Mouse (Mus musculus): ENCODE data around the gene Olfml3. TPM values are rescaled to one million over a fixed set of nuclear protein-coding genes. Genes with fewer than 3 reads are reported as not detected.

Olfml3 gene
- polyA plus RNA-seq, 1 experiment from 2014 or later = 5.6 TPM

- Histone ChIP-seq H3K4me2 (ENCODE audit: low read length) (no peak overlapping the region), H3K27ac (ENCODE audit: low read depth, low read length) (no peak overlapping the region), H3K27me3 (replicated peaks; ENCODE audit: control insufficient read depth, insufficient read depth, low read length) (no peaks in the 10 kb centered on the region), H3K4me1 (ENCODE audit: control insufficient read depth, insufficient read depth, low read length) (no peaks in the 10 kb centered on the region), H3K9ac (ENCODE audit: low read length) (no peak overlapping the region), H3K9me3 (replicated peaks; ENCODE audit: control insufficient read depth, low read length) (no peaks in the 10 kb centered on the region), H3K4me3 (ENCODE audit: low read depth, low read length) (no peak overlapping the region), H3K36me3 (ENCODE audit: control insufficient read depth, insufficient read depth, low read length) (peaks cover 27% of the 10 kb centered on the region)
- DNase-seq (ENCODE audit: low spot score) (no peak), ATAC-seq (no peak)
- WGBS = 89% methylated on average over 3 of the region's 3 CpGs
Measured at GRCm38 (mm10) chr3:103773508-103773907, 35.7 kb upstream of the Olfml3 start.

GRCm38 (mm10) chr3:103772846-103773245 lies 35.0 kb upstream of the Olfml3 start:
- Histone ChIP-seq H3K27ac (ENCODE audit: low read depth, low read length) (no peak overlapping the region), H3K4me3 (ENCODE audit: low read depth, low read length) (no peak overlapping the region), H3K9ac (ENCODE audit: low read length) (no peak overlapping the region), H3K36me3 (ENCODE audit: control insufficient read depth, insufficient read depth, low read length) (peaks cover 27% of the 10 kb centered on the region), H3K27me3 (replicated peaks; ENCODE audit: control insufficient read depth, insufficient read depth, low read length) (no peaks in the 10 kb centered on the region), H3K4me1 (ENCODE audit: control insufficient read depth, insufficient read depth, low read length) (no peaks in the 10 kb centered on the region), H3K9me3 (replicated peaks; ENCODE audit: control insufficient read depth, low read length) (no peaks in the 10 kb centered on the region), H3K4me2 (ENCODE audit: low read length) (no peak overlapping the region)
- ATAC-seq (no peak), DNase-seq (ENCODE audit: low spot score) (no peak)
- WGBS = 82% methylated on average over 4 of the region's 4 CpGs

- H3K4me2 ChIP-seq (ENCODE audit: low read length) = no peak overlapping the region
- ATAC-seq = no peak
- no peak overlapping the region for H3K9ac ChIP-seq (ENCODE audit: low read length)
- H3K4me1 ChIP-seq (ENCODE audit: control insufficient read depth, insufficient read depth, low read length) = no peaks in the 10 kb centered on the region
- WGBS = 75% methylated on average over 9 of the region's 9 CpGs
- H3K36me3 ChIP-seq (ENCODE audit: control insufficient read depth, insufficient read depth, low read length) = peaks cover 19% of the 10 kb centered on the region
- H3K27me3 ChIP-seq (replicated peaks; ENCODE audit: control insufficient read depth, insufficient read depth, low read length) = no peaks in the 10 kb centered on the region
- H3K4me3 ChIP-seq (ENCODE audit: low read depth, low read length) = no peak overlapping the region
- no peaks in the 10 kb centered on the region for H3K9me3 ChIP-seq (replicated peaks; ENCODE audit: control insufficient read depth, low read length)
- peak; percentile 7 for DNase-seq (ENCODE audit: low spot score)
- no peak overlapping the region; the same call in 1 of the 2 replicates for H3K27ac ChIP-seq (ENCODE audit: low read depth, low read length)
Measured at GRCm38 (mm10) chr3:103771531-103772130, 33.8 kb upstream of the Olfml3 start.

GRCm38 (mm10) chr3:103766789-103767188 lies 29.0 kb upstream of the Olfml3 start:
- Histone ChIP-seq H3K4me3 (ENCODE audit: low read depth, low read length) (no peak overlapping the region), H3K4me1 (ENCODE audit: control insufficient read depth, insufficient read depth, low read length) (no peaks in the 10 kb centered on the region), H3K4me2 (ENCODE audit: low read length) (no peak overlapping the region), H3K36me3 (ENCODE audit: control insufficient read depth, insufficient read depth, low read length) (peaks cover 33% of the 10 kb centered on the region), H3K27ac (ENCODE audit: low read depth, low read length) (no peak overlapping the region), H3K27me3 (replicated peaks; ENCODE audit: control insufficient read depth, insufficient read depth, low read length) (no peaks in the 10 kb centered on the region), H3K9ac (ENCODE audit: low read length) (no peak overlapping the region), H3K9me3 (replicated peaks; ENCODE audit: control insufficient read depth, low read length) (no peaks in the 10 kb centered on the region)
- WGBS = 71% methylated on average over 3 of the region's 3 CpGs
- ATAC-seq (no peak), DNase-seq (ENCODE audit: low spot score) (no peak)

DNA sequence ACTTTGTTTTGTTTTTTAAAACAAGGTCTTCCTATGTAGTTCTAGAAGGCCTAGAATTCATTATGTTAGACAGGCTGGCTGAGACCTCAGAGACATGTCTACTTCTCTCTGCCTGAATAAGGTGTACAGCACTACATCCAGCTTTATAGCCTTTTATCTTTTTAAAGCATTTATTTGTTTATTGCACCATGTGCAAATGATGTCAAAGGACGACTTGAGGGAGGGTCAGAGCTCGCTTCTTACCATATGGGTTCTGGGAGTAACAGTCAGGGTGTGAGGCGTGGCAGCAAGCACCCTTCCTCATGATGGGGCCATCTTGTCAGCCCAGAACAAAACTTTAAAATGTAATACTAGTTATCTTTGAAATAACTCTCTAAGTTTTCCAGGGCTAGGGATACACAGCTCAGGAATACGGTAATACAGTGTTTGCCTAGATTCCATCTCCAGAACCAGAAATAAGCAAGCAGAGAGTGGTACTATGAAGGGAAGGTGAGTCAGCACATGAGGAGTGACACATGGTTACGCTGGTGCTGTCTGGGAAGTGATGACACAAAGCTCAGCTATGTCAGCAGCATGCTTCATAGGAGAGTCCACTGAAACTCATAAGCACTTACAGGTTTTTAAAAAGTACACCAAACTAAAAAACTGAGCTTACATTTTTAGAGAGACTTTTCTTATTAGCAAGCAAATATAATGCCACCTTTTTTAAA lies 21.6 kb upstream of the Olfml3 start:
- no peak overlapping the region for H3K4me2 ChIP-seq (ENCODE audit: low read length)
- no peaks in the 10 kb centered on the region for H3K4me1 ChIP-seq (ENCODE audit: control insufficient read depth, insufficient read depth, low read length)
- ATAC-seq = no peak
- no peaks in the 10 kb centered on the region for H3K9me3 ChIP-seq (replicated peaks; ENCODE audit: control insufficient read depth, low read length)
- no peak for DNase-seq (ENCODE audit: low spot score)
- H3K27ac ChIP-seq (ENCODE audit: low read depth, low read length) = no peak overlapping the region
- no peak overlapping the region for H3K9ac ChIP-seq (ENCODE audit: low read length)
- 88% methylated on average over 5 of the region's 5 CpGs for WGBS
- H3K4me3 ChIP-seq (ENCODE audit: low read depth, low read length) = no peak overlapping the region
- no peaks in the 10 kb centered on the region for H3K27me3 ChIP-seq (replicated peaks; ENCODE audit: control insufficient read depth, insufficient read depth, low read length)
- peaks cover 64% of the 10 kb centered on the region for H3K36me3 ChIP-seq (ENCODE audit: control insufficient read depth, insufficient read depth, low read length)

GRCm38 (mm10) chr3:103758456-103758855 lies 20.7 kb upstream of the Olfml3 start:
- ATAC-seq (no peak), DNase-seq (ENCODE audit: low spot score) (no peak)
- Histone ChIP-seq H3K9me3 (replicated peaks; ENCODE audit: control insufficient read depth, low read length) (no peaks in the 10 kb centered on the region), H3K27ac (ENCODE audit: low read depth, low read length) (no peak overlapping the region), H3K27me3 (replicated peaks; ENCODE audit: control insufficient read depth, insufficient read depth, low read length) (no peaks in the 10 kb centered on the region), H3K4me2 (ENCODE audit: low read length) (no peak overlapping the region), H3K36me3 (ENCODE audit: control insufficient read depth, insufficient read depth, low read length) (peaks cover 69% of the 10 kb centered on the region), H3K4me1 (ENCODE audit: control insufficient read depth, insufficient read depth, low read length) (no peaks in the 10 kb centered on the region), H3K4me3 (ENCODE audit: low read depth, low read length) (no peak overlapping the region), H3K9ac (ENCODE audit: low read length) (no peak overlapping the region)
- 83% methylated on average over 7 of the region's 7 CpGs for WGBS

DNA sequence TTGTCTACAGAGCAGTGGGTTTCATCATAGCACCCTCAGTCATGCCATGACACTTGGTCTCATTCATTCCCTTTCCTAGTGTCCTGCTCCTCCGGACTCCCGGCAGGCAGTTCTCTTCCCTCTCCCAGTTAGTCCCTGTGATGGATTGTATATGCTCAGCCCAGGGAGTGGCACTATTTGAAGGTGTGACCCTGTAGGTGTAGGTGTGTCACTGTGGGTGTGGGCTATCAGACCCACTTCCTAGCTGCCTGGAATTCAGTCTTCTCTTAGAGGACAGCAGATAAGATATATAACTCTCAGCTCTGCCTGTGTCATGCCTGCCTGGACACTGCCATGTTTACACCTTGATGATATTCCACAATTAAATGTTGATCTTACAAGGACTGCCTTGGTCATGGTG lies 19.1 kb upstream of the Olfml3 start:
- WGBS = 96% methylated on average over 2 of the region's 2 CpGs

GRCm38 (mm10) chr3:103755351-103755750 lies 17.6 kb upstream of the Olfml3 start:
- Histone ChIP-seq H3K4me2 (ENCODE audit: low read length) (no peak overlapping the region), H3K4me3 (ENCODE audit: low read depth, low read length) (no peak overlapping the region), H3K27ac (ENCODE audit: low read depth, low read length) (no peak overlapping the region), H3K27me3 (replicated peaks; ENCODE audit: control insufficient read depth, insufficient read depth, low read length) (no peaks in the 10 kb centered on the region), H3K4me1 (ENCODE audit: control insufficient read depth, insufficient read depth, low read length) (no peaks in the 10 kb centered on the region), H3K9me3 (replicated peaks; ENCODE audit: control insufficient read depth, low read length) (no peaks in the 10 kb centered on the region), H3K36me3 (ENCODE audit: control insufficient read depth, insufficient read depth, low read length) (peaks cover 72% of the 10 kb centered on the region), H3K9ac (ENCODE audit: low read length) (no peak overlapping the region)
- DNase-seq (ENCODE audit: low spot score) (no peak), ATAC-seq (no peak)
- WGBS = 90% methylated on average over 3 of the region's 3 CpGs

More for the DNA sequence above, 19.1 kb upstream of the Olfml3 start:
- DNase-seq (ENCODE audit: low spot score) = no peak
- no peak overlapping the region for H3K4me2 ChIP-seq (ENCODE audit: low read length)
- no peak overlapping the region for H3K27ac ChIP-seq (ENCODE audit: low read depth, low read length)
- no peaks in the 10 kb centered on the region for H3K4me1 ChIP-seq (ENCODE audit: control insufficient read depth, insufficient read depth, low read length)
- no peaks in the 10 kb centered on the region for H3K27me3 ChIP-seq (replicated peaks; ENCODE audit: control insufficient read depth, insufficient read depth, low read length)
- H3K36me3 ChIP-seq (ENCODE audit: control insufficient read depth, insufficient read depth, low read length) = peaks cover 70% of the 10 kb centered on the region
- H3K4me3 ChIP-seq (ENCODE audit: low read depth, low read length) = no peak overlapping the region
- no peaks in the 10 kb centered on the region for H3K9me3 ChIP-seq (replicated peaks; ENCODE audit: control insufficient read depth, low read length)
- no peak overlapping the region for H3K9ac ChIP-seq (ENCODE audit: low read length)
- ATAC-seq = no peak

- Histone ChIP-seq H3K9ac (ENCODE audit: low read length) (no peak overlapping the region), H3K27me3 (replicated peaks; ENCODE audit: control insufficient read depth, insufficient read depth, low read length) (no peaks in the 10 kb centered on the region), H3K9me3 (replicated peaks; ENCODE audit: control insufficient read depth, low read length) (no peaks in the 10 kb centered on the region), H3K36me3 (ENCODE audit: control insufficient read depth, insufficient read depth, low read length) (peaks cover 78% of the 10 kb centered on the region), H3K4me1 (ENCODE audit: control insufficient read depth, insufficient read depth, low read length) (no peaks in the 10 kb centered on the region), H3K4me3 (ENCODE audit: low read depth, low read length) (no peak overlapping the region), H3K27ac (ENCODE audit: low read depth, low read length) (no peak overlapping the region), H3K4me2 (ENCODE audit: low read length) (no peak overlapping the region)
- WGBS = 85% methylated on average over 2 of the region's 2 CpGs
- no peak for DNase-seq (ENCODE audit: low spot score)
- no peak for ATAC-seq
Measured at GRCm38 (mm10) chr3:103751558-103751957, 13.8 kb upstream of the Olfml3 start.

Measured in forebrain, embryonic 14.5 days (tissue).